Mouse (Mus musculus): ENCODE measurements at regions not wholly inside any gene's neighbourhood (a gene's known extent, or its start where the extent isn't known, plus 50 kb on each side); places are given as distances from the start of the nearest gene placed in this dataset.

DNA sequence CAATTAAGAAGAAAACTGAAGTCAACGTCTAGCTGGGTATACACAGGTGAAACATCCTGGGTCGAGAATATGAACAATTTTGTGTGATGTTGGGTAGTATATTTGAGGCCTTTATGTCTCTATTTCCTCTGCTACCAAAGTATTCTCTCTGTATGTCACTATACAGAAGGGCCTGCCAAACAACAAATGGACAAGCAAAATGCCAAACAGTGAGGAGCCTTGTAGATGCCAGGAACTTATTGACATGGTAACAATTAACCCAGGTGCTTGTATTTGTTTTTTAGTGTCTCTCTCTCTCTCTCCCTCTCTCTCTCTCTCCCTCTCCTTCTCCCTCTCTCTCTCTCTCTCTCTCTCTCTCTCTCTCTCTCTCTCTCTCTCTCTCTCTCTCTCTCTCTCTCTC is 529.1 kb downstream of the Tmem114 start:
- no peak for ATAC-seq (replicated peaks; ENCODE audit: poor library complexity, severe bottlenecking)

DNA sequence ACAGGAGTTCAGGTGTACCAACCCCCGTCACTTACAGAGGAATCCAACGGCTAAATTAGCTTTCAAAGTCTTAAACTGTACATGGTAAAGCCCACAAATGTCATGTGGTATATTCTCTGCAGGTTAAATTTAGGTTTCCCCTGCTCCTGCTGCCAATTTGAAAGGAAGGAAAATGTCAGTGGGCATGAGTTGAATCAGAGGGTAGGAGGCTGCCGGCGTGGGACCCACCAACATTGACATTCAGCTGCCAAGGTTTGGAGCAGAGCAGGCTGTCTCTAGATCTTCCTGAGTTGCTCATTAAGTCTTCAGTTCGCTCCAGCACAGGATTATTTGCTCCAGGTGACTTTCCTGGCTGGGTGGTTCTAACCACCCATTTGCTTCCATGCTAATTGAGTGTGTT is 532.1 kb downstream of the Tmem114 start:
- no peak for ATAC-seq (replicated peaks; ENCODE audit: poor library complexity, severe bottlenecking)

DNA sequence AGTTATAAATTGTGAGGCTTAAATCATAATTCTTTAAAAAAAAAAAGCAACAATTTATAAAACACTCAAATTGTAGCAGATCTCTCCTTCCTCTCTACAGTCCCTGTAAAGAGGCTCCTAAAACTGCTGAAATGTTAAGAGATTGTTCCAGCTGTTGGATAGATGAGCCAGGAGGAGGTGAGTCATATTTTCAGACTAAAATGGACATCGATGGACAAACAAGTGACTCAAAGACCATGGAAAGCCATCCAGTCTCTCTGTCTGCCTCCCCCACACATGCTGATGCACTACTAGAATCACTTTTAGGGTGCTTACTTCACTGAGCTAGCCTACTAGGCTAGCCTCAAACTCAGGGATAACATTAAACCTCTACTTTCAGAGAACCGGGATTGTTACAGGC is 561.5 kb downstream of the Tmem114 start:
- ATAC-seq (replicated peaks; ENCODE audit: poor library complexity, severe bottlenecking) = no peak

DNA sequence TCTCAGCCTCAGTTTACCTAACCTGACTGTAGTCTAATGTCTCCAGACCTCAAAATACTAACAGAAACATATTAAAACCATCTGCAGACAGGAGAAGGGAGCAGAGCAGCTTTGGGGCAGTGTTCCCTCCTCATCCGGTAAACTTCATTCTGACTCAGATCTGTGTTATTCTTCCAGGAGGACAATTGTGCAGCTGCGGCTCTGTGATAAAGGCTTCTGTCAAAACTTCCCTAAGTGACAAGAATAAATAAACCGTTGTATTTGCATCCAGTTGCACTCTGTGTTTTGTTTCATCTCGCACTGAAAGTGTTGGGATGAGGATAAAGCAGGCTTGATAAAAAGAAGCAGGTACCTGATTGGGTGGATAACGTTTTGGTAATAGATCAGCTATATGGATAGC is 585.8 kb downstream of the Tmem114 start:
- no peak for ATAC-seq (replicated peaks; ENCODE audit: poor library complexity, severe bottlenecking)

DNA sequence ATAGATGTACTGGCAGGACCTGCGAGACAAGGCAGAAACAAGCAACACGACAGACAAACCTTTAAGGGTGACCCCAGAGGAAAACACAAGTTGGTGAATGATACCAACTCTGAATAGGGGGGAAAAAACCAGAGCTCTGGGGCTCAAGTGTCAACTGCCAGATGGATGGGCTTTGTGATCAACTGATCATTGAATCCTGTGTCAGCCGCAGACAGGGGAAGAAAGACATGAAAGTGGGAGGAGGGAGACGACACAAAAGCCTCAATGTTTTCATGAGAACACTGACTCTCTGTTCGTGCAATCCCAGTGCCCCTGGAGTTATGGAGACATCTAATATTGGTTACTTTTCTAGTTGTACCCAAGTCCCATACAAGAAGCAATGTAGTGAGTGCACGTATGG is 593.8 kb downstream of the Tmem114 start:
- no peak for ATAC-seq (replicated peaks; ENCODE audit: poor library complexity, severe bottlenecking)

DNA sequence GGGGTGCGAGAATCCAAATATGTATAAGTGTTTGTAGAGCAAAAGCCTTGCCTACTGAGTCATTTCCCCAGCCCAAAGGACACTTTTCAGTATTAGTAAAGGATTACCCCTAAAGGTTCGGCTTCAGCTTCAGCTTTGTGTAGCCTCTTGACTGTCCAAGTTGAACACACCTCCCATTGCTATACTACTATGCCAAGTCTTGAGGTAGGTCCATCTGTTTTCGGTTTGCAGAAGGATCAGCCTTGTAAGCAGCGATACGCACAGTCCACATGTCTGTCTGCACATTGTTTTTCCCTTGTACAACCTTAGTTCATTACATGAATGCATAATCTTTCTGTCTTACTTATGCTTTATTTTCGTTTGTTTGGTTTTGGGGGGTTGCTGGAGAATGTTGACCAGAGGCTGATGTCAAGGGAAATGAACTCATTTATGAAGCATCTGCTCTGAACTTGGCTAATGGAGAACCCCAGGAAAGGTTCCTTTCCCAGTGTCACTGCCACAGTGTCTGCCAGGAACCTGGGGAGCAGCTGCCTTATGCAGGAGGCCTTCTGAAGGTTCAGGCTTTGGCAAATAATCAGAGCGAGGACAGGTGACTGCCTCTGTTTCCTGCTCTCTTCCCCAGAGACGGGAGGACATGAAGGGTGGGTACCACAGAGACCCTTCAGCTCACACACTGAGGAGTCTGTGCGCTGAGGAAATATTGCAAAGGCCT is 594.8 kb downstream of the Tmem114 start:
- no peak for ATAC-seq (replicated peaks; ENCODE audit: poor library complexity, severe bottlenecking)

DNA sequence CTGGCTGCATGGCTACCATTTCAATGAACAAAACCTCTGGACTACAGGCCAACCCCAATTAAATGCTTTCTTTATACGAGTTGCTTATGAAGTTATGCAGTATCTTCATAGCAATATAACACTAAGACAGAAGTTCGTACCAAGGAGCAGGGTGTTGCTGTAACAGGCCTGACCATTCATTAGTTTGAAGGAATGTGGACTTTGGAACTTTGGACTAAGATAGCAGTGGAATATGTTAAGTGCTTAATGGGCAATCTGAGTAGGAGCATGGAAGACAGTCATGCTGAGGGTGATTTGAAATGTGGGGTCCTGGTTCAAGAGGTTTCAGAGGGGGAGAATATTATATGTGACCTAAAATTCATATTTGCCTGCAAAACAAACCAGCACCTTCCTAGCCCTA is 623.8 kb downstream of the Tmem114 start:
- ATAC-seq (replicated peaks; ENCODE audit: poor library complexity, severe bottlenecking) = no peak

DNA sequence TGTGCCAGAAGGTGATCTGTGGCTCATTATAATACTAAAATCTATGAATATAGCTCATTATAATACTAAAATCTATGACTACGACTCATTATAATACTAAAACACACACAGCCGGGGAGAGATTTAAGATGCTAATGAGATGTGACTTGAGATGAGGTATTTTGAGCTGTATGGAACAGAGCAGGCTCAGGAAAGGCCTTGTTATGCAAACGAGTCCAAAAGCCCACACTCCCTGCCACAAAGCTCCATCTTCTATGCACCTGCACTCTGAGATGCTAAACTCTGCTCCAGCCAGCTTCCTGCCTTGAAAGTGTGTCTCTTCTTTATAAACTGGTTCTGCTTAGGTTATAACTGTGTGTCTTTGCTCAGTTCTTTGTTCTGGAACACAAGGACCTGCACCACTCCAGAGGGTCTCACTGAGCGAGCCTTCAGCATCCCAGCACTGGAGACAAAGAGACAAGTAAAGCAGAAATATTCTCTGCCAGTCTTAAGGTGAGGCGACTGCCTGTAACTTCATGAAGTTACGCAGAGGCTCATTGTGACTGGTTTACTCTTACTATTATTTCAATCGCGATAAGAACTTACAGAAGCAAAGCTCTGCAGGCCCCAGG is 627.7 kb downstream of the Tmem114 start:
- no peak for ATAC-seq (replicated peaks; ENCODE audit: poor library complexity, severe bottlenecking)

DNA sequence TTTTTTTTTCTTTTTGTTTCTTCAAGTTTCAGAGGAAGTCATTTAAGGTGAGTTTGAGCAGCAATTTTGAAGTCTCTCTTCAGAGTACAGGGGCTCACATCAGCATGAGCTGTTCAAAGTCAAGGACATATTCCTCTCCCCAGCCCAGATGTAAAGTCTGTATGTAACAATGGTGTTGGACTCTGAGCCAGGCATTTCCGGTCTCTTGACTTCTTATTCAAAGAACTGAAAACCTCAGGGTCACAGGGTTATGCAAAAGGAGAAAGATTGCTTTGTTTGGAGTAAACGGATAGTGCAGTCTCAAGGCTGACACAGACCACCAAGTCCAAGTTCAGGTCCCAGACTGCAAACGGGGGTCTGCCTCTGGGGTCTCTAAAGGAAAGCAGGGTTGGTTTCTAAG is 629.4 kb downstream of the Tmem114 start:
- no peak for ATAC-seq (replicated peaks; ENCODE audit: poor library complexity, severe bottlenecking)

DNA sequence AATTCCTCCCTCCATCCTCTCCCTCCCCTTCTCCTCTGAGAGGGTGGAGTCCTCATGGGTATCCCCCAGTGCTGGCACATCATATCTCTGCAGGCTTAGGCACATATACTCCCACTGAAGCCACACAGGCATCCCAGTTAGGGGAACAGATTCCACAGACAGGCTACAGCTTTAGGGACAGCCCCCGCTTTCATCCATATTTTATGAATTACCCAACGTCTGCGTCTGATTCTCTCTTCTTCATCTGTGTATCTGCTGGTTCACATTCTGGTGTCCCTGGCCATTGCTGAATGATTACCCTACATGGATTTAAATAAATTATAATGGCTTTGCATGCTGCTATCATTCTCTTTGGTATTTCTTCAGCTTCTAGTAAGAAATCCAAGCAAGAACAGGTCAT is 632.4 kb downstream of the Tmem114 start:
- ATAC-seq (replicated peaks; ENCODE audit: poor library complexity, severe bottlenecking) = no peak

DNA sequence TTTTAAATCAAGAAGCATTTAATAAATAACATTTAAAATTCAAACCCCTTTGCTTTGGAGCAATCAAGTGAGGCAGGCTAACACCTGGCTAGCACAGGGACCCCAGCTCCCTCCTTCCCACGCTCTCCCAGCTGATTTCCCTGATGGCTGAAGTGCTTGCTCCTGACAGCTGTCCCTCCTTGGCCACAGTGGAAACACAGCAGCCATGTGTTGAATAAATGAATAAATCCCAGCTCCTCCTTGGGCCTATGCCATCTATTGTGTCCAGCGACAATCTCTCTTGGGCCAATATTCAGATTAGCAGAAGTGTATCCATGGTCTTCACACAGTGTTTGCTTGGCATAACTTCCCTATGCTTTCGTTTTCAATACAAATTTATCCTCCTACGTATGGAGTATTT is 634.7 kb downstream of the Tmem114 start:
- ATAC-seq (replicated peaks; ENCODE audit: poor library complexity, severe bottlenecking) = no peak

DNA sequence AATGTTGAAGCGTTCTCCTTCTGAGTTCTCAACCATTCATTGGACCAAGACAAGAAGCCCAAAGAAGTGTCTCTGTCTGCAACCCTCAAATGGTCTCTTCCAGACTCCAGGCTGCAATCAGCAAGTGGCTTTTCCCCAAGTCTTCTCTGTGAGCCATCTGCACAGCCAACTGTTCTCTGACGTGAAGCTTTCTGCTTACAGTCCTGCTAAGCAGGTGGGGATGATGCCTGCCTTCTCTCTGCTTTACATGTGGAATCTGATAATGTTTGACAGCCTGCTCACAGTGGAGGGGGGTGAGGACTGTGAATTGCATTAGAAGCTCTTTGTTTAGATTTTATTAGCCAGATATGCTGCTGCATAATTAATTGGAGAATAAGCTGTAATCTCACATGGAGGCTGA is 636.7 kb downstream of the Tmem114 start:
- ATAC-seq (replicated peaks; ENCODE audit: poor library complexity, severe bottlenecking) = no peak

DNA sequence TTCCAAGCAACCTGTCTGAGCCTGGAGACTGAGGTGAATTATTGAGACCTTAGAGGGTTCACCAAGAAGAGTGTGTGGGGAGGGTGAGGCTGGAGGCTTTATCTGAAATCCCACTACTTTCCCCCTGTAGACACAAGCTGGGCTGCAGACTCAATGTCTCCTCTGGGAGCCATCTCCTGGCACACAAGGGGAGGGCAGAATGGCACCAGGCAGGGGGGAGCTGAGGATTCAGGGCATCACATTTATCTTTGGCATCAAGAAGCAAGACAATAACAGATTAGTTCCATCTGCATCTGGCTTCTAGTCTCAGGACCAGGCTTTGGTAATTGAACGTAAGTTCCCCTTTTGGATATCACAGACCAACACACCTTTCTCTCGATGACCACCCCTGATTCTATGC is 643.4 kb downstream of the Tmem114 start:
- no peak for ATAC-seq (replicated peaks; ENCODE audit: poor library complexity, severe bottlenecking)

DNA sequence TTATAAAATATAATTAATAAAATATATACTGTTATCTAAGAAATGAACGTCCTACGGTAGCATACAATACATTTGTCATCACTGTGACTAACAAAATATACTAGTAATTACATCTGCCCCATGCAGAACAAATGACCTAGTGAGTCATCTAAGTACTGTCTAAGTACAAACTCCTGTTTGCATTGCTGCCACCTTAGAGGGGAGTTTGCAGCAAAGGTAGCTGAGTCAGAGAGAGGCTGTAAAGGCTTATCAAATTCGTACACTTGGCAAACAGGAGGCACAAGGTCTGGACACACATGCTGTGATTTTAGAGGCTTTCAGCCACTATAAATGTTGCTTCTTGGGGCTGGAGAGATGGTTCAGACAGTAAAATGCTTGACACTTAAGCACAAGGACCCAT is 649.3 kb downstream of the Tmem114 start:
- no peak for ATAC-seq (replicated peaks; ENCODE audit: poor library complexity, severe bottlenecking)

DNA sequence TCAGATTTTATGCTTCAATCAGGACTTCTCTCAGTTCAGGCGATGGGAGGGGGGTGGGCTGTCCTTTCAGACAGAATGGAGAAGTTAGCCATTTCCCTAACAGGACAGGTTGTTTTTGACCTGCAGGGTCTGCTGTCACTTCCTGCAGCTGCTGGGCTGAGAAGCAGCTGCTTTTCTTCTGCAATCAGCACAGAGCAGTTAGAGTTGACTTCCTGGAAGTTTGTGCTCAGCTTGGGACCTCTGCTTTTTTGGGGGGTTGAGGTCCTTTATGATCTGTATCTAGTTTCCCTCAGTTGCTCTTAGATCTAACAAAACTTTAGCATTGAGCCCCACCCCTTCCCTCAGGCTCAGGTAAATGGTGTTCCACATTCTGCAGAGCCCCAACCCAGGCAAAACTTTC is 656.5 kb downstream of the Tmem114 start:
- ATAC-seq (replicated peaks; ENCODE audit: poor library complexity, severe bottlenecking) = no peak

DNA sequence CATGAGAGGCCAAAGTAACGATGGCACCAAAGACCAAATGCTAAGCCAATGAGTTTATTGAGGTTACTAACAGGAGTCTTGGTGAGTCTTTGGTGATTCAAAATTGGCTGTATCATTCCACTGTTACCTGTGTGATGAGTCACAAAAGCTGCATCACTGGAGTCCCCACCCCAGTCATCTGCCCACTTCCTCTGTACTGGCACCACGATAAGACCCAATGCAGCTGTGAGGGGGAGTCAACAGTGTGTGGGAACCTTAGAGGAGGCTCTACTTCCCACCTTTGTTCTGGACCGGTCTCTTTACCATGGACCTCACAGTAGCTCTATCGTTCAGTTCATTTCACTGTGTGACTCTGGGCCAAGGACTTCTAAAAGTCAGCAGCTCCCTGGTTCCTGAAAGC is 657.2 kb downstream of the Tmem114 start:
- no peak for ATAC-seq (replicated peaks; ENCODE audit: poor library complexity, severe bottlenecking)

DNA sequence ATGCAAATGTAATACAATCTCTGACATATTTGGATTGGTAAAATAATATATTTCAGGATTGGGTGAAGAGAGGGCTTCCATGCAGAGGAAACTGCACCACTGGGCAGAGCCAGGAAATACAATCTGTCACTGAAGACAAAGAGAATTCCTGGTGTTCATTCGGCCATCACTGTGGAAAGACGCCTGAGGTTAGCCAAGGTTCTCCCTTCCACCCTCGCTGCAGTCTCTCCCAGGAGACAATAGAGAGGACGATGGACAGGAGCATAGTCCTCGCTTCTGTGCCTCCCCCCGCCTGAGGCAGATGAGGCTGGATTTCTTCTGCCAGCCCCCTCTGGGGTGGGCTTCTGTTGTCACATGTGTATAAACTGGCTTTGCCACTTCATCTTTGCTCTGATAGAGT is 660.6 kb downstream of the Tmem114 start:
- ATAC-seq (replicated peaks; ENCODE audit: poor library complexity, severe bottlenecking) = no peak

DNA sequence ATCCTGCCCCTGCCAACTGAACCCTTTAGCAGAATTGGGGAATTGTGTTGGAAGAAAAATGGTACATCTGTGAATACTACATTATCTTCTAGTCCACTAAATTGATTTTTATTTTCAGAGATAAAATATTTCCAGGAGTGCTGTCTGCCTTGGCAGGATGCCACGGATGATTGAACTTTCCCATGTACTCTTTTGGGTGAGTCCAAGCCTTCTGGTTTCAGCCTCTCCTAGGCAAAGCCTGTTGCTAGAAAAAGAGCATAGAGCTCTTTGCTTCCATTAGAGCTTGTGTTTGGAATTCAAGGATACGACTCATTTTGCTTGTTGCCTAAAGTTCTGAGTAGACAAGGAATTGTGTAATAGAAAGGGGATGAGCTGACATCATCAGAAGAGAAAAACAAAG is 696.8 kb downstream of the Tmem114 start:
- no peak for ATAC-seq (replicated peaks; ENCODE audit: poor library complexity, severe bottlenecking)

DNA sequence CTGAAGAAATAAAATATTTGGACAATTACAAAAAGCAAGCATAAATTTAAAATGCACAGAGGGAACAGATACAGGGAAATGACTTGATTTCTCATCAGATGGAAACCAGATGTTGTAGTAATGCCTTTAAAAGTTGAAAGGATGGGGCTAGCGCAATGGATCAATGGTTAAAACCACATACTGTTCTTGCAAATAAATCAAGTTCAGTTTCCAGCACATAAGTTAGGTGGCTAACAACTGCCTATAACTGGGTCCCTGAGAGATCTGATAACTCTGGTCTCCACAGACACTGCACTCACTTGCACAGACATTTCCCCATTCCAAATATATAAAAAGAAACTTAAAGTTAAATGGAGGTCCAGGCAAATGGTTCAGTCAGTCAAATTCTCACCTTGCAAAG is 699.7 kb downstream of the Tmem114 start:
- no peak for ATAC-seq (replicated peaks; ENCODE audit: poor library complexity, severe bottlenecking)

DNA sequence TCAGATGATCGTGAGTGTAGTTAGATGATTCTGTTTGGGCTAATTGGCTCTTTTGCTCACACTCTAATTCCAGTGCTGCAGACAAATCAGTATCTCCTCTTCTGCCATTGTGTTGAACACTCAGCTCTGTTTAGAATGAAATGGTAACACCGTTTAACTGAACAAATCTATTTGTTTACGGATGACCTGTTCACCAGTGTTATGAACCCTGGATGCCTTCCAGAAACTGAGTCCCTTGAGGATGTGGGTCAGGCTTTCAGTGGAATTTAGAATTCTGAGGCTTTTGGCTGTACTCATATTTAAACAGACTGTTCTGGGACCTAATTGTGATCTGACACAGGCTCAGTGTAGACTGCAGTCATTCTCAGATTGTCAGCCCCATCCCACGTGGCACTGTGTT is 723.5 kb downstream of the Tmem114 start:
- ATAC-seq (replicated peaks; ENCODE audit: poor library complexity, severe bottlenecking) = no peak

DNA sequence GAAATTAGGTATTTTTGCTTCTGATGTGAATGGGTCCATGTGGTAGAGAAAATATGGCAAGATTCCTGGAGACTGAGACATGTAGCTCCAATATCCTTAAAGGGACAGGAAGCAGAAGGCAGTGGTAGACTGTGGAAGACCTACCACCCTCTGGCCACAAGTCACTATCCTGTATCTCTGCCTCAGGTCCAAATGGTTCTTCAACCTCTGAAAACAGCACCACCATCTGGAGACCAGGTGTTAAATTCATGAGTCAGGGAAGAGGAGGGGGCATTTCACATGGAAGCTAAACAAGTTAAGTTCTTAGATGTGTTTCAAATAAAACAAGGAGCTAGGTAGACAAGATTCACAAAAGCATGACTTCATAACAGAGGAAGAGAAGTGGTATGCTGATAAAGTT is 739.5 kb downstream of the Tmem114 start:
- ATAC-seq (replicated peaks; ENCODE audit: poor library complexity, severe bottlenecking) = no peak

DNA sequence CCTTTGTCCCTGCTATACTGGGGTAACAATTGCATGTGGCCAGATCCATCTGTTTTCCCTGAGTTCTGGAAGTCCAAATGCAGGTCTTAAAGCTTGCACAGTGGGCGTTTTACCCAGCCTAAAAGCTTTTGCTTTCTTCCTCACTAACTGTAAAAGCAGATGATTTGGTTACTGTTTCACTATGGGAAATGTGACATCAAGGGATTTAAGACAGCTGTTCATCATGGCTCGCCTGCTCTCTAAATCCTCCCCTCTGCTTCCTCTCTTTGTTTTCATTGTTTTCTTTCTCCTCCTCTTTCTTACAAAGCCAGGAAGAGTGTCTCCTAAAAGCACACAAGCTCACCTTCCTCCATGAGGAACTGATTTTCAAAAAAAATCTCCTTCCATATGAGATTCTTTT is 758.8 kb downstream of the Tmem114 start:
- no peak for ATAC-seq (replicated peaks; ENCODE audit: poor library complexity, severe bottlenecking)

DNA sequence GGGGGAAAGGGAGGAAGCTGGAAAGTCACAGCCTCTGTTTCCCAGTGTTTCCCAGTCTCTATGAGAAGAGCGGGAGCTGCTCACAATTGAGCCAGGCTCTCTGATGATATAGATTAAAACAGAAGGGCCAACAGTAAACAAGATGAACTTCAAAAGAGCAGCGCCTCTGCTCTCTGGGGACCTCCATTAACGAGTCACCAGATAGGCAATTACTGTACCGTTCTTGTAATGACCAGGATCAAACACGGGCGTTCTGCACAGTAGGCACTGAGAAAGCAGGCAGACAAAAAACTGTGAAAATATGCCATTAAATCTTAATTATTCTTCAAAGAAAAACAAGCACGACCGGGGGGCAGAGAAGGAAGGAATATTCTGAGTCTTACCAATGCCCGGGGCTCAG is 766.8 kb downstream of the Tmem114 start:
- no peak for ATAC-seq (replicated peaks; ENCODE audit: poor library complexity, severe bottlenecking)

All from granulocyte monocyte progenitor cell, adult 5-6 weeks (primary cell).